Mouse (Mus musculus): ENCODE measurements around the gene Slc35c2.
A peak's percentile ranks its signal among the peaks of the same experiment; 100 is the strongest.

Gene Slc35c2

DNA sequence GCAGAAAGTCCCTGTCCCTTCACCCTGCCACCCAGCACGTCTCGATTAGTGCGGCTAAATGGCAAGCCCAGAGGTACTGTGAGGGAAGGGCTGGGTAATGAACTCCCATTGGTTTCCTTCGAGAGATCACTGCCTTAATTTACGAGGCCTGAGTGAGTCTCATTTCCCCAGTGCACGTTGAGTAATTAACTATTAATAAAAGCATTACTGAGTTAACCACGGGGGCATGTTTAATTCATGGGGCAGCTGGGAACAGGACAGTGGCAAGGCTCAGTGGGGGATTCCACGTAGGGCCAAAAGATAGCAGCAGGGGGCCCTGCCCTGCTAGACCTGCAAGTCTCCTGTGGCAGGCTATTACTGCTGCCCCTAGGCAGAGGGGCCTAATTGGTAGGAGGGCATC lies 16.3 kb downstream of the Slc35c2 start:
- DNase-seq, result peak in 1 of 2 experiments; percentile 21

DNA sequence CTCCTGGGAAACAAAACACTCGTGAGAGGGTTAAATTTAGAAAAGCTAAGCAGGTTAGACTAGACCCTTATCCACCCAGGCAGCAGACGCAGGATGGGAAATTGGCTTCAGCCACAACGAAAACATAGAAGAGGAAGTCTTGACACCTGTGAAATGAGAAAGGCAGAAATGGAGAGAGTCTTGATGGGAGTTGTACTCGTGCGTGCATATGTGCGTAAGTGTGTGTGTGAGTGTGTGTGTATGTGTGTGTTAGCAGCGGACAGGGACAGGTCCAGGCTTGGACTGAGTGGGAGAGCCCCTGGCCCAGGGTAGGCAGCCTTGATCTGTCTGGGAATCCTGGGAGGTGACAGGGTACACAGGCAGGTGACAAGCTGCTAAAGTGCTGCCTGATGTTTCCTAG lies 16.8 kb downstream of the Slc35c2 start:
- DNase-seq, result no peak

DNA sequence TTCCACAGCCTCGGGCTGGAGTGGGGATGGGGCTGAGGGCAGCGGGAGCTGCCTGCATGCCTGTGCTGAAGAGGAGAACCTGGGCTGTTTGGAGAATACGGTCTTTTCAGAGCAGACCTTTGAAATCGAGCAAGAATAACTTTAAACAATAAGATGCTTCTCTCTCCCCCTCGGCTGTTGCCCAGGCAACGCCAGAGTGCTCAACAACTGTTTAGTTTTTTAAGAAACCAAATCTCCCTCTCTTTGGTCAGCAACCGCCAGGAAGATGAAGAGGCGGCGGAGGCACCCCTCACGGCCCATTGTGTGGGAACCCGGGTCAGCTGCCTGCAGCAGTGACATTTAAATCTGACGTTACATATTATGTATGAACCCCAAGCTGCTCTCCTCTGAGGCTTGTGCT lies 20.9 kb downstream of the Slc35c2 start:
- no peak for DNase-seq

DNA sequence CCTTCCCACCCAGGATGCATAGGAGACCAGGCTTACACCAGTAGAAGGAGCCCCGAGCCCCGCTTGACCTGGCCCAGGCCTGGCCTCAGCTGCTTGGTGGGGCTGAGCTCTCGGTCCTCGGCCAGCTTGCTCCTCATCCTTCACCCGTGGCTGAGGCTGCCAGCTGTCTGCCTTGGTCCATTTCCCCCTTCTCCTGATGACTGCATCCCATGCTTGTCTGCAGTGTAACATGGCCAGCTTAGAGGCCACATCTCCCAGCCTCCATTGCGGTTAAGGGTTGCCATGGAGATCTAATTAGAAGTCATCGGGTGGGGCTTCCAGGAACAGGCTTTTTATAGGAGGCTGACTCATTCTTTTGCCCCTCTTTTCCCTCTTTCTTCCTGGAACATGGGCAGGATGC lies 23.8 kb downstream of the Slc35c2 start:
- DNase-seq, result peak; percentile 67 to 75

DNA sequence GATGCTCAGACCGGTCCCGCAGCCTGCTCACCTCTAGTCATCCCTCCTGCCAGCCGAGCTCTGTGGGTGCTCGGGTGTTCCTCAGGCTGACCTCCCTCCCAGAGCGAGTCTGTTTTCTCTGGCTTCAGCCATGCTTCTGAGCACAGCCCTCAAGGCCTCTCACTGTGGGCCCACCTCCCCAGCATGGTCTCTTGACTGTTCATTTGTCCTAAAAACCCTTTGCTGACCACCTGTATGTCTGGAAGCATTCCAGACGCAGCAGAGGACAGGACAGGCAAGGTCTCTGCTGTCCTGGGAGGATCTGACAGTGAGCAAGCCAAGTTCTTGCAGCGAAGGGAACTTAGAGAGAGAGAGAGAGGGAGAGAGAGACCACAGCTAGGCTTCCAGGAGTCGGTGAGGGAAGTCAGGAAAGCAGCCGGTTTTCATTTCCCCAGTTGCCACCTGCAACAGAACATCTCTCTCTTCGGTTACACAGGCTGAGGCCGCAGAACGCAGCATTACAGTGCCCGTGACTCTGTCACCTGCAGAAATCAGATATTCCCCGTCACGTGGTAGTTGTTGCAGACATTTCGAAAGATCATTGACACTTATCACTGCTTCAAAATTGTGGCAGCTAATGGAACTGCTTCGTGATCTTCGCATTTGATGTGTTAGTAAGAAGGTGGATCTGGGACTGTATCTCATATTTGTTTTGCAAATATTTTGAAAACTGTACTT lies 25.2 kb downstream of the Slc35c2 start:
- DNase-seq, result no peak

DNA sequence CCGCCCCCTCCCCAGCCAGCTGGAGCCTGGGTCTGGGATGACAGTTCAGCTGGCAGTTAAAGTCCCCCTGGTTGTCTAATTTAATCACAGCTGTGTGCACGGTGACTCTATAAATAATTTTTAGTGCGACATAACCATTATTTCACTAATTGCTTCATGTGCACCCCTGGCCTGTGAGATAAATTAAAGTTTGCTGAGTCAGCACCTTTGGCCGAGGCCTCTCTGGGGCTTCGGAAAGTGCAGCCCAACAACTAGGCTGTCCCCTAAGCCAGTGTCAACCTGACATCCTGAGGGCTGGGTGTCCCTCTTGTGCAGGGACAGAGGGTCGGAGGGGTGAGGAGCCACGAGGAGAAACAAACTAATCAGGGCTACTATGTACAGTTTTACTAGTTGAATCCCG lies 27.8 kb downstream of the Slc35c2 start:
- no peak for DNase-seq

DNA sequence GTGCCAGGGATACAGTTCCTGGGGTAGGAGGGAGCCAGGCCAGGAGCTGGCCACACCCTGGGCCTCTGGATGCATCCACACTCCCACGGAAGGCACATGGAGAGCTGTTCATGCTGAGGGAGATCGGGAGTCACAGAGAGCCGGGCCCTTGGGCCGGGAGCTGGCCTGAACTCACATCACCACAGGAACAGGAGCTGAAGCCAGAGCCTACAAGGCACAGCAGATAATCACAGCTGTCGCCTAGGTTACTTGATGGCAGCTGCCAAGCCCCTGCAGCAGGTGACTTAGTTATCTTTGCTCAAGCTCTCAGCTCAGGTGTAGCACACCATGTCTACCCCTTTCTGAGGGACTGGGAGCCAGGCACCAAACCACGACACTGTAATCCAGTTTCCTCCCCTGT lies 29.3 kb downstream of the Slc35c2 start:
- DNase-seq, result peak in 1 of 2 experiments; percentile 65

DNA sequence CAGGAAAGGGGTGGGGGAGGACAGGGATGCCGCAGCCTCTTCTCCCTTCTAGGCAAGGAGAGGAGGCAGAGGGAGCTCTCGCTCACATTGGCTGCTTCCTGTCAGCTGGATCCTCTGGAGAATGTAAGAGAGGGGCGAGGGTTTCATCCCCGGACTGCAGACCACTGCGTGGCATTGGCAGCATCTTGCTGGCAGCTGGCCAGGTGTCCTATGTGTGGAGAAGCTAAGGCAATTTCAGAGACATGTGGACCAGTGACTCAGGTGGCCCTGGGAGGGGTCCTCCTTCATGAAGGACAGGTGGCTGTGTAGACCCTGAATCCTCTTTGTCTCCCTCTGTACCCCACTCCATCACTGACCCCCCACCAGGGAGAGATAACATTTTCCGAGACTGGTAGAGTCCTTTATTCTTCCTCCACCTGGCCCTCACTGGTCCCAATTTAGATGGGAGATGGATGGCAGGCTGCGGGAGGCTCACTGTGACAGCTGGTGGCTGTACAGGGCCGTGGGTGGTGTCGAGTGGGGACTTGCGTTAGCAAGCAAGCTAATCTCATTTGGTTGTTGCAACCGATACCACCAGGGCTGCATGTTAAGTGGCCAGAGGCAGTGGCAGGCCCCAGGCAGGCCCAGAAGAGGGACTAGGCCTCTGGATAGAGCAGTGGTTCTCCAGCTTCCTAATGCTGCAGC lies 30.4 kb downstream of the Slc35c2 start:
- peak; percentile 74 to 75 for DNase-seq

DNA sequence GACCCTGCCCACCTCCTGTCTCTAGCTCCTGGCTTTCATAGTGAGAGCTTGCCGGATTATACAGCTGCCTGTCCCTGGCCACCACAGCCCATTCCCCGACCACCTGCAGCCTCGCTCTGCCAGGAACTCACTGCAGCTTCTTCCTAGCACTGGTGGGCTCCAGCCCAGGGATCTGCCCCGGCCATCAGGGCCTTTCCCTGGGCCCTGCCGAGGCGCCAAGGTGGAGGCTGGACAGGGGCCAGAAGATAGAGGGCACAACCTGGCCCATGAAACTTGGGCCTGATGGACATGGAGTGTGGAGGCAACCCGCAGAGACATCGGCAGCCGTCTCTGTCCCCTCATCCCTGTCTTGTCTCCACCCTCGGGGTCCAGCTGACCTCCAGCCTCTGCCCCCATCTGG lies 31.5 kb downstream of the Slc35c2 start:
- DNase-seq, result peak in 1 of 2 experiments; percentile 68

DNA sequence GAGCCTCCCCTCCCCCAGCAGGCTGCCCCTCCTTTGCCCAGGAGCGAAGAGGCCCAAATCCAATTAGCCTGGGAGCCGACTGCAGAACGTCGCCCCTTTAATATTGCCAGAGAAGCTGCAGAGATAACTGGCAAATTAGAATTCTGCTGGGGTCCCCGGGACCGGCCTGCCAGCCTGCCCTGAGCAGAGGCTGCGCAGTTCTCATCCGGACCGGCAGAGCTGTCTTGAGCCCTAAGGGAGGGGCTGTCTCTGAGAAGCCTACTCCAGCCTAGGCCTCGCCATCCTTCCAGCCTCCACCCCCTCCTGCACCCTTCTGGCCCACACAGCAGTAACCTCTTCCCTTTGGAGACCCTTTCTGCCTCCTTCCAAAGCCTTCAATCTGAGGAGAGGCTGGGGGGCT lies 33.8 kb downstream of the Slc35c2 start:
- peak in 1 of 2 experiments; percentile 39 for DNase-seq

DNA sequence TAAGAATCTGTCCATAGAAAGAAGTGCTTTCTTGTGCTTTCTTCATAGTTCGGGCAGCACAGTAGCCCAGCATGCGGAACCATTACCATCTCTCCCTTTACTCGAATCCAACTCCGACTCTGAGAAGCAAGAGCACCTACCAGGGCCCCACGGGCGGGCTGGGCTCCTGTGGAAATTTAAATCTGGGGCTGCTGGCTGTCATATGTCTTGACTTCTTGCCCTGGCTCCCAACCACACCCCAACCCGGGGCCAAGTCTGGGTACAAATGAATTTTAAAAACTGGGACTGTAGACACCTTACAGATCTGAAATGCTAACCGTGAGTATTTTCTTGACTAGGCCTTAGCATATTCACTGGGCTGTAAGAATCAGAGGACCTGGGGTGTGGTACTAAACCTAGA lies 34.4 kb downstream of the Slc35c2 start:
- DNase-seq, result peak in 1 of 2 experiments; percentile 36

DNA sequence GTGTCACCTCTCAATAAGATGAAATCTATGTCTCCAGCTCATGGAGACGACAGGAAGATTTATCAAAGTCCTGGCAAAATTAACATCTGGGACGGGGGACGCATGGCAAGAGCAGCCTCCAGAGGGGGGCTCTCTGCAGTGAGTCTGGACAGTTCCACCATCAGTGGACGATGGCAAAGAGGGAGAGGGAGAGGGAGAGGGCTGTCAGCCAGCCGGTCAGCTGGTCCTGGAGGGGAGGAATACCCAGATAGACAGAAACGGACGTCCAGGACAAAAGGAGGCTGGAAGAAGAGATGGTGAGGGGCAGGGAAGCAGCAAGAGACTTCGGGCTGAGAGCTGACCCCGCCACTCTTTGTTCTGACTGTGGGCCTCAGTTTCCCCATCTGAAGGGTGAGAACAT lies 34.9 kb downstream of the Slc35c2 start:
- peak in 1 of 2 experiments; percentile 65 for DNase-seq

DNA sequence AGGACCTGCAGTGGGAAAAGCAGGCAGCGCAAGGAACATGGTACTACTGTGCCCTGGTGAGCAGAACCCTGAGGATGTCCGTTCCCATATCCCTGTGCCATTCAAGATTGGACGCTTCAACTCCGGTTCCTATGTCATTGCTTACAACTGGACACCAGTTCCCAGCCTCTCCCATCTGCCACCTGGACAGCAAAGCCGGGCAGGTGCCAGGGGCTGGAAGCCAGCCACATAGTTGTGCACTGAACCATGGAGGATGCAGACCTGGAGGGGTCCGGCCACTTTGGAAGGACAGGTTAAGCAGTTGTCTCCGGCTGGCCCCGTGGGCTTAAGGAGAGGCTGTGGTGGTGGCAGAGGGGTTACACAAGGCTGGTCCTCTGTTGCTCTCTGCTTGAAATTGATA lies 35.3 kb downstream of the Slc35c2 start:
- DNase-seq, result peak; percentile 88 to 90

DNA sequence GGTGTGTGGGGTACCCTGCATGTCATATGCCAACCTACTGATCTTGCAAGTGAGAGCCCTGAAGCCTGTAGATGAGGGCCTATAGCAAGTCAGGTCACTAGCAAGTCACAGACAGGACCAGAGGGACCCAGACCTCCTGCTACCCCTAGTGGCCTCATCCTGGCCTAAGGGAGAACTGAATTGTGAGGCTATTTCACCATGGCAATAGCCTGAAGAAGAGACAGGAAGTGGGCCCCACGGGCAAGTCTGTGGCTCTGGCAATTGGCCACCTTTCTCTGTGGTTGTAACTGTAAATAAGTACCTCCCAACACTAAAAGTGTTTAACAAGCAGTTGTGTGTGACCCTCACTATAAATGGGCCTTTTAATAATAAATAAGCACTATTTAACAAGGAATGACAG lies 36.8 kb downstream of the Slc35c2 start:
- peak in 1 of 2 experiments; percentile 40 for DNase-seq

DNA sequence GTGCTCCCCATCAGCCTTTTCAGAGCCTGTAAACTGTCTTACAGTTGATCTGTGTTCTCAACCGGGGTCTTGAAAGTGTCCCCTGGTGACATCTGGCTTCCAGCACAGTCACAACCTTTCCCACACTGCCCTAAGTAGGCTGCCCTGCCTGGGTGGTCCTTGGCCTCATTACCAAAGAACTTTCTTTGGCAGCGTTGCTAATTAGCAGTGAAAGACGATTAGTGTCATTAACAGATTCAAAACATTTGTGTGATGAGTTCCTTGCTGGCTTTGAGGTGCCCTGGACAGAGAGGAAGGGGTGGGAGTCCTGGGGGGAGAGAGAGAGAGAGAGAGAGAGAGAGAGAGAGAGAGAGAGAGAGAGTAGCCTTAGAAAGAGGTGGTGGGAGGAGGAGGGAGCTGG lies 38.7 kb downstream of the Slc35c2 start:
- DNase-seq, result no peak

DNA sequence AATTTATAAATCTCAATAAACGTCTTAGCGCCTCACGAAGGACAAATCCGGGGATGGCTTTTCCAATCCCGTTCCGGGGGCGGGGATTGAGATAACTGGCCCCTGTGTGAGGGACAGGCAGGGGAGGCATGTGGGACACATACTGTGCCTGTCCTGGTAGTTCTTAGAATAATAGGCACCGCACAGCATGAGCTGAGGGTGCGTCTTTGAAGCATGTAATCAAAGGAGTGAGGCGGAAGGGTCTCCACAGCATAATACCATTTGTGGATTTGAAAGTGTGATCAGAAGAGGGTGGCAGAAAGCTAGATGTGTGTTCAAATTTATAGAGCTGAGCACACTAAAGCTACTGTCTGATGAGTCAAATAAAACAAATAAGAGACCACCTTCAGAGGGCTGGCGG lies 41.3 kb downstream of the Slc35c2 start:
- DNase-seq, result no peak

DNA sequence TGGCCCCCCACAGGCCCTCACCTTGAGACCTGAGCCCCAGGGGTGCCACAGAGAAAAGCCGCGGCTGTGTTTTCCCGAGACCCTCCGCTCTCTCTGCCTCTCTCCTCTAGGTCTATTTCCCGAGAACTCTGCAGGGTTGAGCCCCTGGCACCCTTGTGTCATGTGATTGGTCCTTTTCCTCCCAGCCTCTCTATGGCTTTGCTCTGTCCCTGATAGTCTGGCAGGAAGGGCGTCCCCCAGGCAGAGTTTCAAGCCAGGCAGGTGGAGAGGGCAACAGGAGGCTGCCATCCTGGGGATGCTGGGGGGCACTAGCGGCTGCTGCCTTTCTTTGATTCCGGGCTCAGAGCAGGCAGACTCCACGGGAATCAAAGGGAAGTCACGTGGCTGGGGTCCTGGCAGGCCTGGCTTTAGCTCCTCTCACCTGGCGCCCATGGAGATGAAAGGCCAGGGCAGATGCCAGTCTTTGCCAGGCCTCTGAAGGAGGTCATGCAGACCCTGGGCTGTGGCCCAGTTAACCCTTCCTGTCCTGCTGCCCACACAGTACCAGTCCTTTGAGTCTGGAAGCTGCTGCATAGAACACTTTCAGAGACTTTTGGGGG lies 44.4 kb downstream of the Slc35c2 start:
- DNase-seq, result peak; percentile 82 to 91

DNA sequence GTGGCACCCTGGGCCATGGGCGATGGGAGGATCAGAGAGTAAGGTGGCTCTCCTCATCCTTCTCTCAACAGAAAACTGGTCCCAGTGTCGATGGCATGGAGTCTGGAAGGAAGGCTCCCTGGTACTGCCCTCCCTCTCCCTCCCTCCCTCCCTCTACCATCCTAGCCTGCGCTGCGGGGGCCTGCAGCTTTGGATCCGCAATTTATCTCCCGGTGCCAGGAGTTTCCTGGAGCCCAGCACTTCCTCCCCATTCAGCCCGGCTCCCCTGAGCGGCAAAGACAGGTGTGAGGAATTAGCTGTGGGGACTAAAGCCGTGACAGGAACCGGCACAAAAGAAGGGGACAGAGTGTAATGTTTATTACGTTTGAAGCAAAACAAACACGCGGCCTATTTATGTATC lies 45.1 kb downstream of the Slc35c2 start:
- peak in 1 of 2 experiments; percentile 73 for DNase-seq

DNA sequence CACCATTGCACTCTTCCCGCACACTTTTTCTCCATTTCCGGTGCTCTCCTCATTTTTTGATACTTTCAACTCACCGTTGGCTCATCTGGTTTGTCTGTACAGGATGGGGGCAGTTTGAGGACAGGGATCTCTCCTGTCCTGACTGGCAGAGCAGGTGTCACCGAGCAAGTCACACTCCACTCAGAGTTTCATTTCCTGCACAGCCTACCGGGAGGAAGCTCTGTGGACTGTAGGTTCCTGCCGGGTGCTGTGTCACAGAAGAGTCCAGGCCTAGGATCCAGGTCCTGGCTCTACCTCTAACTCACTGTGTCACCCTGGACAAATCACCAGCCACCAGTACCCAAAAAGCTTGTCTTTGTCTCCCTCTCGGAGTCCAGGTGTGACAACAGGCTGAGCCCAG lies 45.9 kb downstream of the Slc35c2 start:
- DNase-seq, result no peak

DNA sequence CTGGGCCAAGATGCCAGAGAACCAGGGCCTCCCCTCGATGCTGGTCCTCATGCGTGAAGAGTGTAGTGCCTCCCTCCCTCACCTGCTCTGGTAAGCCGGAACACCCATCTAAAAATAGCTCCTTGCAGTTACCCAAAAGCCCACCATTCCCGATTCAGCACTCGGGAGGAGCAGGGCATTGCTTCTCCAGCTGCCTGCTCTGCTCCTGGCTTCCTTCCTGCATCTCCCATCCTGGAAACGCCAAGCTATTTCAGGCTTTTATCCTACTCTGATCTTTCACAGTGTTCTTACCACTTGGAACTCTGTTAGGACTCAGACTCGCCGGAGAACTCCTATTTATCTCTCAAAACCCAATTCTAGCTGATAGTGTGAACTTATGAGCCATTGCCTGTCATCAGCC lies 47.3 kb downstream of the Slc35c2 start:
- no peak for DNase-seq

DNA sequence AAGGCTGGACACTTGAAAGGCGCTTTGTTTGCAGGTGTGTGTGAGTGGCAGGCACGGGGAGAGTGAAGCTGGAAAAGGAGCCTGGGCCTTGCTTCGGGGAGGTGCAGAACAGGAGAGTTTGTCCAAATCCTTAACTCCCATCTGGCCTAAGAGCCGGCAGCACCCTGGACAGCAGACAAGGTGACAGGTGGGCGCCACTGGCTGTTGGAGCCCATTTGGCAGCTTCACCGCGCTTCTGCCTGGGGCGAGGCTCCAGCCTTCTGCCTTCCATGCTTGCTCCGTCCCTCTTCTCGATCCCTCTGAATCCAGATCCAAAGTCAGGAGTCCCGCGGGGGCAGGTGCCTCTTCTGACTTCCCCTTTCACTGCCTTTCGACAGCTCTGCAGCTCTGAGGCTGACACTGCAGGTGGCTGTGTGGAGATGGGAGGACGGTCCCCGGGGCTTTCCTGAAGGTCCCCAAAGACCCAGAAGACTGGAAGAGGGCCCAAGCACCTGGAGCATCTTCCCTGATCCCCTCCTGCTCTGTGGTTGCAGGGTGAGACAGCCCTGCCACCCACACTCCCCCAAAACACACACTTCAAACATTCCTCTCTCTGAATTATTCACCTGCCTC lies 48.0 kb downstream of the Slc35c2 start:
- DNase-seq, result peak in 1 of 2 experiments; percentile 70

DNA sequence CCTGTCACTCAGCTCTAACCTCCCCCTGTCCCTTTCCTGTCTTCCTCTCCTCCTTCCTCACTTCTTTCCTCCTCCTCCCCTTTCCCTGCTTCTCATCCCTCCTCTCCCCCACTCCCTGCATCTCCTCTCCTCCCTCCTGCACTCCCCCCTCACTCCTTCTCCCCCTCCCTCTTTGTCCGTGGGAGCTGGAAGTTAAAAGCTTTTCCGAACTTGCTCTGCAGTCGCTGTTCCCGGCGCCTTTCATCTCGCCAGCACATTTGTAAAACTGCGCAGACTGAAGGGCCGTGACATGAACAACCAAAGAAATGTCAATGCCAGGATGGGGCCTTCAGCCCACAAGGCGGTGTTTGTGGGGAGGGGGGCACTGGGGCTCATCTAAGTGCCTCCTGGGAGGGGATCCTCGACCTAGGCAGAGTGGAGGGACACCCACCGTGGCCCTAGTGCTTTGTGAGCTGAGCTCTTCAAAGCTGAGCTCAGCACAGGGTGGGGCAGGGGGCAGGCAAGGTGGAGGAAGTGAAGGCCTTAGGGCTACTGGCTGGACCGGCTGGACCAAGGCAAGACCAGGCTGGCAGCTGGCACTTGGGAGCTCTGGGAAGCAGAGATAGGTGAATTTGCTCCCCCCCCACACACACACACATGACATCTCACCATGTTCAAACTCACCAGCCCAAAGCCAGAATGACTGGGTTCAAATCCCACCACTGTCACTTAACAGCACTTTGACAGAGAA lies 49.1 kb downstream of the Slc35c2 start:
- DNase-seq, result no peak

Measured in cerebellum, postnatal 10 days (tissue).